Mouse (Mus musculus) CH12.LX (cell line): Measurements from ENCODE around the gene Samd4.

ENCODE experiments used
- ELF1 ChIP-seq: IDR thresholded peaks from 2 replicates; pipeline ENCODE4 v1.6.1; 2014; ENCODE audit warnings: low read depth, mild to moderate bottlenecking, inconsistent platforms, low read length, improper control_type of control experiment
- EP300 ChIP-seq: IDR thresholded peaks from 2 replicates; pipeline ENCODE4 v1.6.1; 2011; ENCODE audit warnings: low read length, improper control_type of control experiment
- ETS1 ChIP-seq: conservative IDR thresholded peaks from 2 replicates; pipeline ENCODE4 v1.6.1; 2012; ENCODE audit warnings: low read depth, mild to moderate bottlenecking, inconsistent platforms, low read length, improper control_type of control experiment, moderate library complexity
- ZC3H11A ChIP-seq: IDR thresholded peaks from 2 replicates; pipeline ENCODE4 v1.6.1; 2012; ENCODE audit warnings: low read depth, mild to moderate bottlenecking, inconsistent platforms, low read length, improper control_type of control experiment

GRCm38 (mm10) chr14:46966206-46966605, 83.6 kb downstream of the Samd4 start:
- TF ChIP-seq ELF1 (no peak), ZC3H11A (no peak), ETS1 (no peak), EP300 (no peak)
